Mouse (Mus musculus) lung, embryonic 15.5 days (tissue): ENCODE measurements around the gene Snrpd3. TPM values are rescaled to one million over a fixed set of nuclear protein-coding genes. Genes with fewer than 3 reads are reported as not detected.

ENCODE experiments used
- ATAC-seq: fragments of 200-750 bp; cut with Nextera tagmentation; 2 replicates; pipeline ENCODE4 v1.8.0; 2017; ENCODE audit warnings: moderate number of reproducible peaks, borderline replicate concordance; ENCODE audit not compliant: low FRiP score, low TSS enrichment; ENCODE audit errors: extremely low read depth
- H3K27ac ChIP-seq: fragments of 300-500 bp; sonication (generic); 2 replicates; pipeline ENCODE4 v1.5.1; 2015; ENCODE audit warnings: moderate library complexity, mild to moderate bottlenecking, inconsistent platforms
- H3K27me3 ChIP-seq: fragments of 300-500 bp; sonication (generic); 2 replicates; pipeline ENCODE4 v1.6.1; 2015; ENCODE audit warnings: inconsistent platforms
- H3K36me3 ChIP-seq: fragments of 300-500 bp; sonication (generic); 2 replicates; pipeline ENCODE4 v1.6.1; 2015; ENCODE audit warnings: inconsistent platforms
- H3K4me1 ChIP-seq: fragments of 300-500 bp; sonication (generic); 2 replicates; pipeline ENCODE4 v1.6.1; 2015; ENCODE audit warnings: inconsistent platforms
- H3K4me2 ChIP-seq: fragments of 300-500 bp; sonication (generic); 2 replicates; pipeline ENCODE4 v1.6.1; 2015; ENCODE audit warnings: inconsistent platforms, mild to moderate bottlenecking, moderate library complexity
- H3K4me3 ChIP-seq: fragments of 300-500 bp; sonication (generic); 2 replicates; pipeline ENCODE4 v1.5.1; 2015; ENCODE audit warnings: mild to moderate bottlenecking, inconsistent platforms
- H3K9ac ChIP-seq: fragments of 300-500 bp; sonication (generic); 2 replicates; pipeline ENCODE4 v1.6.1; 2015; ENCODE audit warnings: inconsistent platforms
- H3K9me3 ChIP-seq: fragments of 300-500 bp; sonication (generic); 2 replicates; pipeline ENCODE4 v1.6.1; 2016; ENCODE audit warnings: inconsistent platforms
- WGBS: fragments of 180-500 bp; shearing (Covaris S2); methylation state at CpG from one replicate; pipeline ENCODE4 v1.1.7; 2015; 5-methylcytosine and 5-hydroxymethylcytosine counted together
- polyA plus RNA-seq: library from polyadenylated mRNA; unstranded; fragments of >200 nt; fragmentation: Nextera tagmentation; extraction: Ambion mirVana; gene quantifications from 2 replicates; pipeline ENCODE4 v1.2.1, GENCODE M21; 2015

Gene Snrpd3
- polyA plus RNA-seq, 1 experiment from 2014 or later, result 158 TPM

DNA sequence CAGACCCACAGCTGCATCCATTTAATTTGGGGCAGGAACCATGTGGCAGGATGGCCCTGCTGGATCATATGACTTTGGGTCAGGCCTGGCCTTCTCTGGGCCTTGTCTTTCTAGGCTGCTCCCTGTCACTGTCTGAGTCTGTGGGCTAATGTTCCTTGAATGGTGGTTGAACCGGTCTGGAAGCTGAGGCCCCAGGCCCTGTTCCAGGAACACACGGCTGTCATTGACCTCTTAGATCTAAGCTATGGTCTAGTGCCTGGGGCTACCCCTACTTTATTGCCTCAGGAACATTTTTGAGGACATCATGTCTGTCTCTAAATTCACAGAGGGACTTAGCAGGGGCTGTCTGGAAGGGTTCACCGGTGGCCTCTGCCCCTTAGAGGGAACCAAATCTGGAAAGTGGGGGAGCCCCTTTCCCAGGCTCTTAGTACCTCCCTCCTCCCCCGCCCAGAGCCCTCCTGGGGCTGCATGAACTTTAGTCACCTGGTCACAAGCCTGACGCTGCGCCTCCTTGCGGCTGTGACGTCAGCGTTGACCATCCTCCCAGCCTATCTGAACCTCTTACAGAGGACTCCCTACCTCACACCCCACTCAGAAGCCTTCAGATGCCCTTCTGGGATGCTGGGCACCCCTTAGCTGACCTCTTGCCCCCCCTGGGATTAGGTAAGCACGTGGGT is 53.8 kb downstream of the Snrpd3 start:
- no peak for ATAC-seq
- Histone ChIP-seq H3K4me1 (no peaks in the 10 kb centered on the region), H3K9ac (no peak overlapping the region), H3K4me3 (no peak overlapping the region), H3K4me2 (no peak overlapping the region), H3K36me3 (no peaks in the 10 kb centered on the region), H3K9me3 (no peaks in the 10 kb centered on the region), H3K27me3 (no peaks in the 10 kb centered on the region; the same call in 1 of the 2 replicates), H3K27ac (no peak overlapping the region)
- 27% methylated on average over 10 of the region's 10 CpGs for WGBS

DNA sequence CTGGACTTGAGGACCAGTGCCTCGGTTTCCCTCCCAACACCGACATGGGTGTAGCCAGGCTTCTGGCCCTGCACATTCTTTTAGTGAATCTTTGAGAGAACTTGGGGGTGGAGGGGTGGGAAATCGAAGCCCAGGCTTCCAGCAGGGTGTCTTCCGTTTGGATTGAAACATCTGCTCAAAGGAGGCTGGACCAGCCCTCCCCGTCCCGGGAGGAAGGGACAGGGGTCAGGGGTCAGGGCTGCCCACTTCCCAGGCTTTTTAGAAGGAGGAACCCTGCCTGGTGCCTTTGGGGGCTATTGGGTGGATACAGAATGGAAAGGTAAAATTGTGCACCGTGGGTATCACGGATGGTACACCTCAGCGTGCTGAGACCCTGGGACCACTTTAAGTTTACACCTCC is 54.6 kb downstream of the Snrpd3 start:
- ATAC-seq, result no peak

DNA sequence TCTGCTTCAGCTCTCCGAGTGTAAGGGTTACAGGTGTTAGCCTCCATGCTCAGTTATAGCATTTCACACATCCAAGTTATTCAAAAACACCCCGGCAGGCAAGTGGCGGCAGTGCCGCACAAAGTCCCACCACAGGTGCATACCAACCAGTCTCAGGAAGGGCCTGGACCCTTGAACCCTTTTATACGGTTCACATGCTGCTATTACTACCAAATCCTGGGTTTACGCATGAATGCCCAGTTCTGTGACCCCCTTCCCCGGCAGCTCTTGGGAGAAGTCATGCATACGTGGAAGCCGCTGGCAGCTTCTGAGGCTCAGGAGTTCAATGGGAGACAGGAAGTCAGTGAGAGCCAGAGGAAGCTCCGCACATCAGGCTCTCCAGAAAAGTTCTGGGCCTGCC is 55.8 kb downstream of the Snrpd3 start:
- no peak for ATAC-seq
- Histone ChIP-seq H3K9ac (no peak overlapping the region), H3K4me3 (no peak overlapping the region), H3K4me1 (no peaks in the 10 kb centered on the region), H3K4me2 (no peak overlapping the region), H3K9me3 (no peaks in the 10 kb centered on the region), H3K36me3 (no peaks in the 10 kb centered on the region), H3K27ac (no peak overlapping the region), H3K27me3 (no peaks in the 10 kb centered on the region; the same call in 1 of the 2 replicates)
- WGBS, result 76% methylated on average over 10 of the region's 10 CpGs

More for the DNA sequence above, 54.6 kb downstream of the Snrpd3 start:
- WGBS, result 47% methylated on average over 9 of the region's 9 CpGs
- Histone ChIP-seq H3K9me3 (no peaks in the 10 kb centered on the region), H3K27ac (no peak overlapping the region), H3K4me3 (no peak overlapping the region), H3K9ac (no peak overlapping the region), H3K36me3 (no peaks in the 10 kb centered on the region), H3K27me3 (no peaks in the 10 kb centered on the region; the same call in 1 of the 2 replicates), H3K4me2 (no peak overlapping the region), H3K4me1 (no peaks in the 10 kb centered on the region)

DNA sequence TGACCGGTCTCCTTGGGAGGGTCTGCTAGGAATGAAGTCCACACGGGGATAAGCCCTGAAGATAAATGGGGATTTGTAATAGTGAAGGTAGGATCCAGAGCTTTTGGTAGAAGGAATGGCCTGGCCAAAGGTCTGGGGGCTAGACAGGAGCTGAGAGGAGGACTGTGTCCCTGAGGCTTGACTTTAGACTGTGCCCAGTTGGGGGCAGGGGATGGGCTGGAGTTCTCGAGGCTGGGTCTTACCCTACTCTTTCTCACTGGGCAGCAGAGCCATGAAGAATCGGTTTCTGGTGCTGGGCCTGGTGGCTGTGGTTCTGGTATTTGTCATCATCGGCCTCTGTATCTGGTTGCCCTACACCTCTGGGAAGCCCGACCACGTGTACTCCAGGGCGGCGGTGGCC is 56.6 kb downstream of the Snrpd3 start:
- H3K9ac ChIP-seq, result no peak overlapping the region
- 82% methylated on average over 9 of the region's 9 CpGs for WGBS
- no peak overlapping the region for H3K4me3 ChIP-seq
- no peaks in the 10 kb centered on the region for H3K4me1 ChIP-seq
- no peaks in the 10 kb centered on the region for H3K36me3 ChIP-seq
- no peak overlapping the region for H3K4me2 ChIP-seq
- no peaks in the 10 kb centered on the region for H3K9me3 ChIP-seq
- no peak overlapping the region for H3K27ac ChIP-seq
- ATAC-seq, result no peak
- no peaks in the 10 kb centered on the region; the same call in 1 of the 2 replicates for H3K27me3 ChIP-seq

DNA sequence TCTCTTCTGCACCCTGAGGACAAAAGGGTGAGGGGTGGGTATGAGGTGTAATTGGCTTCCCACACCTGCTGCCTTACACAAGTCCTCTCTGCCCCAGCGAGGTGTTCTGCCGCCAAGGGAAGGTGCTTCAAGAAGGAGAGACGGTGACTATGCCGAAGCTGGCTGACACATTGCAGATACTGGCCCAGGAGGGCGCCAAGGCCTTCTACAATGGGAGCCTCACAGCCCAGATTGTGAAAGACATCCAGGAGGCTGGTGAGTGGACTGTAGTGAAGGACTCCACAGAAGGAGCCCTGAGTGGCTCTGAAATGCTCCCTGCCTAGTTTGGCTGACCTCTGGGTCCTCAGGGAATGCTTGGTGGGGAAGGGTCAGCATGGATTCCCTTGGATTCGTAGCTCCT is 61.8 kb downstream of the Snrpd3 start:
- H3K4me1 ChIP-seq, result no peaks in the 10 kb centered on the region
- ATAC-seq, result no peak
- no peaks in the 10 kb centered on the region; the same call in 1 of the 2 replicates for H3K27me3 ChIP-seq
- H3K9me3 ChIP-seq, result no peaks in the 10 kb centered on the region
- WGBS, result 74% methylated on average over 6 of the region's 6 CpGs
- H3K4me2 ChIP-seq, result no peak overlapping the region
- no peak overlapping the region for H3K27ac ChIP-seq
- no peak overlapping the region for H3K4me3 ChIP-seq
- H3K36me3 ChIP-seq, result no peaks in the 10 kb centered on the region
- no peak overlapping the region for H3K9ac ChIP-seq

DNA sequence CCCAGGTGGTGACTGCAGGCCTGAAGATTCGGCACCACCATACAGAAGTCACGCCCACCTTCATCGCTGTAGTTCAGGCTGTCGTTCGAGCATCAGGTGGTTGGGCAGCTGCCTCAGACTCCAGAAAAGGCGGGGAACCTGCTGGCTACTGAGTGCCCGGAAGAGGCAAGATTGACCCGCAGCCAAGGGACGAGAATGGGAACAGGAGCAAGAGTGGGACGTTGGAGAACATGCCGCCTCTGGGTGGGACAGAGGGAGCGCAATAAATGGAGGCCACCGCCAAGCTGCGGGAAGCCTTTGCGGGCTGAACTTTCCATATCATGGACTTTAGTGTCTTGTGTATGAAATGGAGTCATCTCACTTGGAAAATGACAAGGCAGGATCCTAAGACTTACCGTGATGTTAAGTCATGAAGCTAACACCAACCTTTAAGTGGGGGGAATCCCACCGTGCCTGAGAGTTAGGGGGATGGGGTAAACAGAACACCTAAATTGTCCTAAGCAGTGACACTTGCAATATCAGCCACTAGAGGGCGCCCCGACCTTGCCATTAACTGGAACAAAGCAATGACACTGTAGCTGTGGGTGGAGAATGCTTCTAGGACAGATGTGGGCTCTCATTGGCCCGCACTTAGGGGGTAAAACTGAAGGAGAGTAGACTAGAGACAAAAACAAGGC is 68.7 kb downstream of the Snrpd3 start:
- Histone ChIP-seq H3K4me2 (peak overlapping the region; percentile 32; the same call in 1 of the 2 replicates), H3K9me3 (no peaks in the 10 kb centered on the region), H3K27me3 (peaks cover 10% of the 10 kb centered on the region), H3K4me3 (no peak overlapping the region), H3K36me3 (no peaks in the 10 kb centered on the region), H3K9ac (no peak overlapping the region), H3K27ac (no peak overlapping the region), H3K4me1 (peaks cover 24% of the 10 kb centered on the region)
- WGBS, result 16% methylated on average over 20 of the region's 20 CpGs
- ATAC-seq, result peak; percentile 62; the same call in 1 of the 2 replicates

DNA sequence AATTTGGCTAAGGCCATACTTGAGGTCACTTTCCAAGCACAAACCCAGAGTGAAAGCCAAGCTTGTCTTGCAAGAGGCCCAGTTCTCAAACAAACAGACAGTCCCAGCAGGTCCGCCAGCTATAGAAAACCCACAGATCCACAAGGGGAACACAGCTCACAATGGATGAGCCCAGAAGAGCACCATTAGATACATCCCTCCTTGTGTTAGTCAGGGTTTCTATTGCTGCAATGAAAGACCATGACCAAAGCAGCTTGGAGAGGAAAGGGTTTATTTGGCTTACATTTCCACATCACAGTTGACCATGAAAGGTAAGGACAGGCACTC is 69.2 kb downstream of the Snrpd3 start:
- no peak overlapping the region for H3K4me3 ChIP-seq
- no peak overlapping the region for H3K4me2 ChIP-seq
- H3K27me3 ChIP-seq, result peaks cover 10% of the 10 kb centered on the region
- H3K36me3 ChIP-seq, result no peaks in the 10 kb centered on the region
- H3K27ac ChIP-seq, result no peak overlapping the region
- 74% methylated on average over 1 of the region's 1 CpGs for WGBS
- no peaks in the 10 kb centered on the region for H3K9me3 ChIP-seq
- ATAC-seq, result no peak
- peaks cover 24% of the 10 kb centered on the region for H3K4me1 ChIP-seq
- H3K9ac ChIP-seq, result no peak overlapping the region

Other genes starting within 250 kb of the Snrpd3 start
- gene Adora2a, start 200.7 kb upstream of the Snrpd3 start, polyA plus RNA-seq, result 7.1 and 7.5 TPM in 2 replicates
- 0.73 and 1.3 TPM in 2 replicates for gene Upb1, start 116.4 kb upstream of the Snrpd3 start, polyA plus RNA-seq
- 23.6 and 24.5 TPM in 2 replicates for gene Gucd1, start 421 bp downstream of the Snrpd3 start, polyA plus RNA-seq
- 0.72 and 1.1 TPM in 2 replicates for gene Lrrc75b, start 42.8 kb downstream of the Snrpd3 start, polyA plus RNA-seq
- gene Ggt1, start 44.1 kb downstream of the Snrpd3 start, polyA plus RNA-seq, result 1.2 and 2.0 TPM in 2 replicates
- 1.3 and 2.9 TPM in 2 replicates for gene Ggt5, start 71.8 kb downstream of the Snrpd3 start, polyA plus RNA-seq
- gene Susd2, start 126.5 kb downstream of the Snrpd3 start, polyA plus RNA-seq, result 6.2 and 8.6 TPM in 2 replicates
- 30.7 and 38.7 TPM in 2 replicates for gene Cabin1, start 246.8 kb downstream of the Snrpd3 start, polyA plus RNA-seq